In genomic region chr4:53263776-53264175, GRCm38 (mm10) we compare ENCODE assay signal across 8 mouse cellular contexts.
DNase-seq lines count a peak whose midpoint lies in the region; ATAC-seq lines count a peak whose summit lies in the region.

No protein-coding gene starts in this region.

- peaks cover 14% of the 10 kb centered on the region for H3K4me1 ChIP-seq in hindbrain, embryonic 16.5 days (ENCODE audit: control insufficient read depth, insufficient read depth, low read depth, low read length)
- peaks cover 17% of the 10 kb centered on the region for H3K4me1 ChIP-seq in stomach, embryonic 15.5 days

- no peak overlapping the region for H3K4me3 ChIP-seq in hindbrain, embryonic 16.5 days (ENCODE audit: low read length)
- H3K4me3 ChIP-seq in stomach, embryonic 15.5 days (replicated peaks): no peak overlapping the region

- no peaks in the 10 kb centered on the region for H3K36me3 ChIP-seq in hindbrain, embryonic 16.5 days (ENCODE audit: control insufficient read depth, insufficient read depth, low read length)
- H3K36me3 ChIP-seq in stomach, embryonic 15.5 days: no peaks in the 10 kb centered on the region

- peak; percentile 85 for DNase-seq in adrenal gland, adult 8-10 months
- peak; percentile 68 to 80 for DNase-seq in cerebellum, postnatal 25 days
- peak; percentile 89 for DNase-seq in gastrocnemius, postnatal 25 days
- DNase-seq in layer of hippocampus, postnatal 25 days (ENCODE audit: extremely low spot score in 1 of 2, low spot score in 1 of 2): peak; percentile 36 to 61
- no peak for DNase-seq in embryo, embryonic 10 days (ENCODE audit: low spot score)

- H3K4me2 ChIP-seq in hindbrain, embryonic 16.5 days (ENCODE audit: low read length): no peak overlapping the region
- H3K4me2 ChIP-seq in stomach, embryonic 15.5 days: no peak overlapping the region

- no peak overlapping the region for H3K9ac ChIP-seq in hindbrain, embryonic 16.5 days (ENCODE audit: low read depth, low read length)
- no peak overlapping the region for H3K9ac ChIP-seq in stomach, embryonic 15.5 days

- 29% methylated on average over 13 of the region's 13 CpGs for WGBS in hindbrain, embryonic 16.5 days
- WGBS in stomach, embryonic 15.5 days: 34% methylated on average over 13 of the region's 13 CpGs

- H3K27me3 ChIP-seq in hindbrain, embryonic 16.5 days (replicated peaks; ENCODE audit: control insufficient read depth, insufficient read depth, low read length): no peaks in the 10 kb centered on the region
- no peaks in the 10 kb centered on the region for H3K27me3 ChIP-seq in stomach, embryonic 15.5 days (replicated peaks)

- peak overlapping the region; percentile 45; the same call in 1 of the 2 replicates for H3K27ac ChIP-seq in hindbrain, embryonic 16.5 days (ENCODE audit: low read depth, low read length)
- no peak overlapping the region for H3K27ac ChIP-seq in stomach, embryonic 15.5 days

- ATAC-seq in hindbrain, embryonic 16.5 days: peak; percentile 94
- ATAC-seq in megakaryocyte-erythroid progenitor cell, adult 5-6 weeks (replicated peaks; ENCODE audit: low FRiP score, low TSS enrichment, poor library complexity, severe bottlenecking): peak; percentile 64
- peak; percentile 81 for ATAC-seq in stomach, embryonic 15.5 days (ENCODE audit: insufficient read depth, low FRiP score, low read depth)

- H3K9me3 ChIP-seq in hindbrain, embryonic 16.5 days (ENCODE audit: control insufficient read depth, low read length): no peaks in the 10 kb centered on the region
- no peaks in the 10 kb centered on the region for H3K9me3 ChIP-seq in stomach, embryonic 15.5 days
